Mouse (Mus musculus) telencephalon, adult 2 months (tissue): ENCODE data around the gene St6gal1.

Experiments
- DNase-seq: peaks from one replicate; pipeline ENCODE4 v3.0.0-alpha.2; 2011; ENCODE audit warnings: low read depth, low spot score

The St6gal1 gene

DNA sequence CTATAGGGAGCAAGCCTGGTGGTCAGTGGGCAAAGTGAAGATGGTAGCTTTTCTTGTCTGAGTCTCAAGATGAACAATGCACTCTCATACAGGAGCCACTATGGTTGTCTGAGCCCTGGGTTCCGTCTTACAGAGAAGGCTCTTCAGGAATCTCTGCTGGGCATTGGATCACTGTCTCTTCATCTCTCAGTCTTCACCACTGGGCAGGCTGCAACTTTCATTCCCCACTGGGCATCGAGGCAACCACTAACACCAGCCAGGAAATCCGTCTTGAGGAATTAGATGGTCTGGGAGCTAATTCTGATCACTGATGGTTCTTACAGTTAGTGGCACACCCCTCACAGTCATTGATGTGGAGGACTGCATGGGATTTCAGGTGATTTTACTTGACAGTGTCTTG, 73.9 kb downstream of the St6gal1 start:
- DNase-seq, result no peak

DNA sequence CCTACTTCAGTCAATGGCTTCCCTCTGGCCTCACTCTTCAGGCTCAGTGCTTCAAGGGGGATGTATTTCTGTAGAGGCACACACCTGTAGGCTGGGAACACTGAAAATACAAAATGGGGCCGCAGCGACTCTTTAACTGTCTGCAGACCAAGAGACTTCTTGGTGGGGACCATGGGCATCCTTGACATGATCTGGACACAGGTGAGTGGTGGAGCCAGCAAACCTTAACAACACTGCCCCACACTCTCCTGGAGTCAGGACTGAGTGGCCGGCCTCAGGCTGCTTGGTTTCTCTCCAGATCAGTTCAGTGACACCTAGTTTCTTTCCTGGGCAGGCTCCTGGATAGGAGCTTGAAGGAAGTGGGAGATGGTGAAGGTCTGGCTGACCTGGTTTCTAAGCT, 74.4 kb downstream of the St6gal1 start:
- DNase-seq, result no peak

DNA sequence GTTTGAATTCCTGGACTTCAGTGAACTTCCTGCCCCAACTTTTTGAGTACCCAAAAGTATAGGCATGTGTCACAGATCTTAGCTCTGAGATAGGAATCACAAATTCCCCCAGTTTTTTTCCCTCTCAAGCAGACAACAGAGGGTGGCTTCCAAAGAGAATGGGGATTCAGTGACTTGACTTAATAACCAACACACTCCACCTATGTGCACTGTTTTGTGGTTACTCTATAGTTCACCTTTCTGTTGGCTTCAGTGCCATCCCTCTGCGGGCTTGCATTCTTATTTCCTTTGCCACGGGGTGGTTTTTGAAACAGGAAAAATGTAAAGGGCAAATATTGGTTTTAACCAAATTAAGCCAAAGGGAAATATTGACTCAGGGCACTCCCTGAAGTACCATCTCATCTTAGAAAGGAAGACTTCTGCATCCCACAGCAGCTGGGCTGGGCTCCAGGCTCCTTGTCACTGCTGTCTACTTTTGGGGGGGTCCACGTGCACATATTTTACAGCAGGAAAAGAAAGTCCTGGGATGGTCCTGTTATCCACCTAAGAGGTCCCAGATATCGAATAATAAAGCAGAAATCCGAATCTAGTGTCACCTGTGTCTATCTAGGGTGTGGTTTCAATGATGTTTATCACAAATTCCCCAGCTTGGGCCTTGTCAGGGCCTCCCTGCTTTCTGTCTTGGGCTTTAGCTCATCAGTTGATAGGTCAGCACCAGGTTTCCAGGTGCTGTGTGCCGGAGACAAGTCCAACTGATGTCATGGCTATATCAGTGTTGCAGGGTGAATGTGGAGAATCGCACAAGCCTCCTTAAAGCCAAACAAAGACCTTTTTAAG, 75.6 kb downstream of the St6gal1 start:
- no peak for DNase-seq

DNA sequence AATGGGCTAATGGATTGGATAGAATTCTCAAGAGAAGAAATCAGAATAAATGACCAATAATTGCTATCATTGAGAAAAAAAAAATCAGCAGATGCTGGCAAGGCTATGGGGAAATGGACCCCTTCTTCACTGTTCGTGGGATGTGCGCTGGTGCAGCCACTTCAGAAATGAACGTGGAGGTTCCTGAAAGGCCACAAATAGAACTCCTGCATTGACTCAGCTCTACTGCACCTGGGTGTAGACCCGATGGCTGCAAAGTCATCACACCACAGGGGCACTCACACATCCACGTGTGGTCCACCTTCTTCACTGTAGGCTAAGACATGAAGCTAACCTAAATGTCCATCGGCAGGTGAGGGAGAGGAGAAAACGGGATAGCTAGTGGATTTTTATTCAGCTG, 77.2 kb downstream of the St6gal1 start:
- no peak for DNase-seq

DNA sequence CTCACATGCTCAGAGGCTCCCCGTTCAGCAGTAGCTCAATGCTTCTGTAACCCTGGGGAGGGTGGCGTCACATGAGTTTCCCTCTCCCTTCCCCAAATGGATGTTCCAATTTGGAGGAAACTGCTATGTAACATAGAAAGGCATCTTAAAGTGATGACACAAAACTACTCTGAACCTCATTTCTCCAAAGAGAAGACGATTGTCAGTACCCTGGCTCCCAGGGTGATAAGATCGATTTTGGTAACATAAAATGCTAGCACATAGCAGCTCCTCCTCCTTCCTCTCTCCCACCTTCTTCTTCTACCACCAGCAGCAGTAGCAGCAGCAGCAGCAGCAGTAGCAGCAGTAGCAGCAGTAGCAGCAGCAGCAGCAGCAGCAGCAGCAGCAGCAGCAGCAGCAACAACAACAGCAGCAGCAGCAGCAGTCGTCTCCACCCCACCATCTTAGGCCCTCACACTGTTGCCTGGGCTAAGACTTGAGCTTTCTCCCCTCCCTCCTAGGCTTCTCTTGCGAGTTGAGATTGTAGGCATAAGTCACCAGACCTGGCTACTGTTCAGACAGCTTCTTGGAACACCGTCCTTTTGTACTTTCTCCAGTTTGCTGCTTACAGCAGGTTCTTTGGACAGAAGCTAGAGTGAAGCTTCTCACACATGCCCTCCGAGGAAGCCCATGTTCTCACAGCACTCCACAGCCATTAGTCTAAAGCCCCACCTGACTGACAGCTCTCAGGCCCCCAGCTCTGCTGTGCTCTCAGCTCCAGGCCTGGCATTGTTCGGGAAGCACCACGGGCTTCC, 81.5 kb downstream of the St6gal1 start:
- no peak for DNase-seq

DNA sequence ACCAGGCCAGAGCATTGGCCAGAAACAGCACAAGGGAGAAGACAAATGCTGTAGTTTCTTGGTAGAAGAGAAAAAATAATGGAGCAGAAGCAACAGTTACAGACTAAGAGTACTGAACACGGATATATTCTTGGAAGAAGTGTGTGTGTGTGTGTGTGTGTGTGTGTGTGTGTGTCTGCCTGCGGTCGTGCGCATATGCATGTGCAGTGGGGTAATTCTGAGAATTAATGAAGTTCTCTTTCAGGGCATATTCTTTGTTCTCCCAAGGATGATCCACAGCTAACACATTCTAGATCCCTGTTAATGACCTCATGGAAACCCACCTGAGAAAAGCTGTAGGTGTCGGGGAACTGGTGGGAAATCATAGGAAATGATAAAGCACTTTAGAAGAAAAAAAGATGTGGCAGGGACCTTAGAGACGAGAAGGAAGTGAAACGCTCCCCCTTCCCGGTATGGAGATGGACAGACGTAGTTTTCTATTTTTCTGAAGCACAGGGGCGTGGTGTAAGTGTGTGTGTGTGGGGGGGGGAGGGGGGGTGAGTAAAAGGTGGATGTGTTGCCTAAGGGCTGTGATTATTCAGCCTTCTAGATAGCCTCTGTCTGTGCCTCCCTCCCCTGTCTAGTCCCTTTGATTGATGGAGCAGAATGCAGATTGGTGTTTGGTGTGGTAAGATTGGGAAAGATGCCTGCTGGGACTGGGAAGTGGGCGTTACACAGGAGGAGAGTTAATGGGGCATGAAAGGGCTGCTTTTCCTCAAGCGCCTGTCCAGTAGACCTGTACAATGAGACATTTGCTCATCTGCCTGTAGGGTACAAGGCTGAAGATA, 82.8 kb downstream of the St6gal1 start:
- DNase-seq, result no peak

DNA sequence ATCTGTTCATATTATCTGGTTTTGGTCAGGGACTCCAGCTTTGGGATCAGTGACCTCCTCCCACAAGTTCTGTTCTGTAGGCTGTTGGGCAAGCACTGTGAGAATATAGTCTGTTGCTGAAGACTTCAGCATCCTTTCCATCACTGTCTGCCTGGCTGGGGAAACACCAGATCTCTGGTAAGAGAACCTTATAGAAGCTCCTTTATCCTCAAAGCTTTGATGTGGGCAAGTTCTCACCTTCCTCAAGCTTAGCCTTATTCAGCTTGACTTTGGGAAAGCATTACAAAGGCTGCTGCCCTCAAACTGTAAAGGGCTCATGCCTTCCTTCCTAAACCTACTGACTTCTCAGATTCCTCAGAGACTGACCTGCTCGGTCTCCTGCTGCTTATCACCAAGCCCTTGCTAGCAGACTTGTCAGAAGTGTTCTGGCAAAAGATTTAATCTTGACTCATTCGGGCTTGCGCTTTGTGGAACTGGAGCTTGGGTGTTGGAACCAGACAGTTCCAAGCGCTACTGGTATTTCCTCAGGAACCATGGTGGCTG, 83.5 kb downstream of the St6gal1 start:
- DNase-seq, result no peak

DNA sequence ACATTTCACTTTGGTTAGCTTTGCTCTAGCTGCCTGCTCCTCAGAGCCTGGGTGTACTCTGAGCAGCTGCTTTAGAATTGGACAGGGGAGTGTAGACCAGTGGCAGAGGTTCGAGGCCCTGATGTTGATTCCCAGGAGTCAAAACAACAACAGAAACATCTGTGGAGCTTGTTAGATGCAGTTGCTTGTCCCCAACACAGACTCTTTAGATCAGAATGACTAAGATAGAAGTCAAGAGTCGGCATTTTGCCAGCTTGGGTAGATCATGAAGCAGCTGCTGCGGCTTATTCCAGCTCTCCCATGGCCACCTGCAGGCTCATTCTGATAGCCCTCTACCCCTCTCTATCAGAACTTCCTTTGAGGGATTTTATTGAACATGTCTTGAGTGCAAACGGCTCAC, 84.5 kb downstream of the St6gal1 start:
- no peak for DNase-seq

DNA sequence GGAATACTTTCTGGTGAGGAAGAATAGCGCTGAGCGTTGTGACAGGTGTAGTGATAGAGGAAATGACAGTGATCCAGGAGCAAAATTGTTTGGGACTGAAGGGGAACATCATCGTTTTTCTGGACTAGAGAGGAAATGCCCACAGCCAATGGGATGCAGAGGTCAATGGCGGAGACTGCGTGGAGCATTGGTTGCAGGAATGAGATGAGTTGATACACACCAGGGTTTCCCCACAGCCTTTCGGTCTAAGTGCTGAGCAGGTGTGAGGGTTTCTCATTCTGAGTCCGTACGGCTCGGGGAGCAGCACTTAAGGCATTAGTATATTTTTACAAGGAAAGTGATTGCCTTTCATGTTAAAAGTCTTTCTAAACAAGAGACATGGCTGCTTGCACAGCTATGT, 88.1 kb downstream of the St6gal1 start:
- DNase-seq, result no peak

DNA sequence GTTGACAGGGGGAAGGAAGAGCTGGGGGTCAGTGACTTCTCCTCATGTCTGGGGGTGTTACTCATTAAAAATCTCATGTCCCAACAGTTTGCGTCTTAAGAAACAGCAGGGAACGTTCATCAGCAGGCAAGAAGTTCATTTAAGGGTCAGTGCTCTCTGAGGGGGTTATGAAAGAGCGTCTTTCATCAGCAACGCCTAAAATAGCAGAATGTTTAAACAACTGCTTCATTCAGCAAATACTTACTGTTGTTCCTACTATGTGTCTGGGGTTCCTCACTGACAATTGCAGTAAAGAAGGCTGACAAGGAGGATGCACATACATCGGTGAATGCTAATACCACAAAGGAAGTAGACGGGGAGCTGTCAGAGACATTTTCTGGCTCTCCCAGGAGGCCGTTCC, 90.2 kb downstream of the St6gal1 start:
- no peak for DNase-seq

DNA sequence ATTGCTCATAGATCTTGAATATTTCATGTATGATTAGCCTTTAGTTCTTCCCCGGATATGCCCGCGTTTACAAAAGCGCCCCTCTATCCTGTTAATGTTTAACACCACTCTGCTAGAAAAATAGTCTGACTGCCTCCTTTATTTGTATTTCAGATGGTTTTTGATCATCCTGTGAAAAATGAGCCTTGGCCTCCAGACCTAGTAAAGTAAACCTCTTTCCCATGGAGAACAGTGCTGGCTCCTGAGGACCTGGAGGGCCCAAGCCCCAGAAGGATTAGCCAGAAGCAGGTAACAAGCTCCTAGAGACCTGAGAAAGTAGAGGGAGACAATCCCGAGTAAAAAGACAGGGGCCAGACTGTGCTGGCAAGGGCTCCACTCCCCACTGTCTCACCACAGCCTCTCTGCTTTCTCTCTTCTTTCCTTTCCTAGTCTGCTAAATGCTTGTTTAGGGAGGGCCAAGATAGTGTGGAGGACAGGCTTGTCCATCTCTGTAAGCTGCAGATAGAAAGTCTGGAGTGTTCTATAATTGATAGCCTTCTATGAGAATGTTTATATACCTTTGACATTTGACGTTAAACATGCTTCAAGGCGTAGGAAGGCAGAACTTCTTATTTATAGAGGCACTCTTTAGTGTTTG, 93.0 kb downstream of the St6gal1 start:
- DNase-seq, result no peak

DNA sequence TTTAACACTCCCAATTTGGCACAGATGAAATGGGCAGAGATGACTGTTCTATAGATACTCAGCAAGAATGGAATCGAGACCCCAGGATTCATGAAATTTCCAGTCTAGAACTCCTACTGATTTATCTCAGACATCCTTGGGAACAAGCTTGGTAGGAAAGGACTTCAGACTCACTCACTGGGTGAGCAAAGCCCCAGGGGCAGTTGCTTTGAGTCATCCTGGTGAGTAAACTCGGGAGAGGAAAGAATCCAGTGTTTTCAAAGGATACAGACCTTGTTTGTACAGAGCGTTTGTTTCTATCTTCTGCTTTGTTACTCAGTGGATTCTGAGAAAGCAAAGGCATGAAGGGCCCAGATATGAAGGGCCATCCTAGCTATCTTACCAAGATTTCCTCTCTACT, 95.5 kb downstream of the St6gal1 start:
- DNase-seq, result no peak

DNA sequence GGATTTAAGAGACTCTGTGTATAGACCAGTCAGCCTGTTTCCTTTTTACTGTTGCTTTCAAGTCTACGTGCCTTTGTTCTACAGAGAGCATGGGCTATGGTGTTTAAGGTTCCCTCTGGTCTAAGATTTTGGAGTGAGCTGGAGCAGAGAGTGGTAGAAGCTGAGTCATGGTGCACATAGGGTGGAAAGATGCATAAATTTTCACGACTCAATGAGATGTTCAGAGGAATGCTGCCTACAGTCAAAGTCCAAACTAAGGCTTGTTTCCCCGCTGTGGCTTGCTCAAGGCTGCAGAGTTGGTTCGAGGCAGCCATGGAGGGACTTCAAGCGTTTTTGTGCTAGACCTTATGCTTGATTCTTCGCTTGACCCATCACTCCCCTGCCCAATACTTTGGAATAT, 96.0 kb downstream of the St6gal1 start:
- DNase-seq, result no peak

DNA sequence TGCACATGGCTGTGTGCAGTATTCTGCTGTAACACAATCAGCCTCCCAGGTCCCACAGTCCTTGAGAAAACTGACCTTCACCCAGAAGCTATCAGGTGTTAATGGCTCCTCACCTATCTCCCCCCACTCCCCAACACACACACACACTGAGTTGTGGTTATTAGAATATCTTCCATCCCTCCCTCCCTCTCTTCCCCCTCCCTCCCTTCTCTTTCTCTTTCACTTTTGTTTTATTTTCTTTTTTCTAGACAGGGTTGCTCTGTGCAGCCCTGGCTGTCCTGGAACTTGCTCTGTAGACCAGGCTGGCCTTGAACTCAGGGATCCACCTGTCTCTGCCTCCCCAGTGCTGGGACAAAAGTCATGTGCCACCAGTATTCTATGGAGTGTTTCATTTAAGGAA, 97.9 kb downstream of the St6gal1 start:
- DNase-seq, result no peak

DNA sequence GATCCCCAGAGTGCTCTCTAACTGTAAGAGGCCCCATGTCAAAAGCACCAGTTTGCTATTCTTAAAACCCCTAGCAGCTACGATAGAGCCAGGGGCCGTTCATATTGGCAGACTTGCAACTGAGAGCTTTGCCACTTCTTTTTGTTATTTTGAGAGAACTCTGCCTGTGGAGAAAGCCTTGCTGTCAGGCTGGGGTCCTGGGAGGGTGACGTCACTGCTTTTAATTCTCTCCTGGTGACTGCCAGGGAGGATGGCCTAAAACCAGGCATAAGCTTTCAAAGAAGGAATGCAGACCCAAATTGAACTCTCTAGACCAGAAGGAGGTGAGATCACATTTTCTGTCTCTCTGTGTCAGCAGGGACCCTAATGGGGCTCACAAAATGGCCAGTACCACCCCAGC, 99.4 kb downstream of the St6gal1 start:
- DNase-seq, result no peak

DNA sequence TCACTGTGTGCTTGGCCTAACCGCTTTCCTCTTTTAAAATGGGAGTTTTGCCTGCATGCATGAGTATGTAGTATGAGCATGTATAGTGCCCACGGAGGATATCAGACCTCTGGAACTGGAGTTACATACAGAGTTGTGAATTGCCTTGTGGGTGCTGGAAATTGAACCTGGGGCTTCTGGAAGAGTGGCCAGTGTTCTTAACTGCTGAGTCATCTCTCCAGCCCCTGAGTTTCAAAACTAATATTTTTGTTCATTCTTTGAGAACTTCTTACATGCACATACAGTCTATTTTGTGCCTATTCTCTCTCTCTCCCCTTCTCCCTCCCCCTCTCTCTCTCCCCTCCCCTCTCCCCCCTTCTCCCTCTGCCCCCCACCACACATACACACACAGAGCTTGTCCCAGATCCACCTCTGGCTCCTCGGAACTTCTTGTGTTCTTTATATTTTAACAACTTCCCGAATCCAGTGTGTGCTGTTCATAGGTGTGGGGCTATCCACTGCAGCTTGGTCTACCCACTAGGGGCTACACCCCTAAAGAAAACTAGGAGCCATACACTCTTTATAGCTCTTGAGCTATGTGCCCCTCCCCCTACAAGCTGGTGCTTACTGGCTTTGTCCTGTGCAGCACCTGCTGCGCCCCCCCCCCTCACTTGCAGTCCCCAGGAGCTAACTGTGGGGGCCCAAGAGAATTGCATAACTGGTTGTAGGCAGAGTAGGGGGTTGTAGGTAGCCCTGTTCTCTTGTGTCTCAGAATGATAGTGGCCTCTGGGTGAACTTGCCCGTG, 100.5 kb downstream of the St6gal1 start:
- no peak for DNase-seq

DNA sequence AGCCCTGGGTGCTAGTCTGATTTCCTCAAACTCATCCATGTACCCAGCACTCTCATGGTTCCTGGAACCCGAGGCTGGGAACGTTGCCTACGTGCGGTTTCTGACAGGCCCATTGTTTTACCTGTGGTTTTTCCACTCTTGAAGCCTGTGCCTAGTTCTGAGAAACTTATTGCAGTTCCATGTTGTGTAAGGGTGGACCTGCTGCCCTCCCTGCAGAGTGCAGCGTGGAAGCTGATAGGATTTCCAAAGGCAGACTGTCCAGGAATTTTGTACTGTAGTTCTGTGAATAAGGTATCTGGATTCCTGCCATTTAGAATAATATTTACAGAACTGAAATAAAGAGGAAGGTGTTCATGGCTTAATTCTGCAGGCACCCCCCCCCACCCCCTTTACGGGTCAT, 102.1 kb downstream of the St6gal1 start:
- DNase-seq, result no peak

DNA sequence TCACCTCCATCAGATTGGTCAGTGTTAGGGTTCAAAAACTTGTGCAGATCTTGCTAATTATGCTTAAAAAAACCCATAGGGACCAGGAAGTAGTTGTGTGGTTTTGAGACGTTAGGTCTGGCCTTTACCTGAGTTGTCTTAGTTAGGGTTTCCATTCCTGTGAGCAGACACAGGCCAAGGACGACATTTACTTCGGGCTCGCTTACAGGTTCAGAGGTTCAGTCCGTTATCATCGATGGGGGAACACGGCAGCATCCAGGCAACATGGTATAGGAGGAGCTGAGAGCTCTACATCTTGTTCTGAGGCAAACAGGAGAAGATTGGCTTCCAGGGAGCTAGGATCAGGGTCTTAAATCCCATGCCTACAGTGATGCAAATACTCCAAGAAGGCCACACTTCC, 102.7 kb downstream of the St6gal1 start:
- no peak for DNase-seq

DNA sequence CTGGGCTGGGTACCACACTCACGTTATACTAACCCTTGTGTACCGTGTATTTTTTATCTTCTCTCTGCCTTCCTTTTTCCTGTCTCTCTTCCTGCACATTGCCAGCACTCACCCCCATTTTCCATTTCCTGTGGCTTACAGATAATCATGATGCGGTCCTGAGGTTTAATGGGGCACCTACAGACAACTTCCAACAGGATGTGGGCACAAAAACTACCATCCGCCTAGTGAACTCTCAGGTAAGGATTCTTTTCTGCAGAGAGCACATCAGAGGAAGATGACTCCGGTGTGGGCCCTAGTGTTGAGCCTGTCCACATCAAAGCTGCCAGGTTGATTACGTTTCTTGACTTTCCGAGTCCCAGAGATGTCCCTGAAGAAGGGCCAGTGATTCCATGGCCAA, 103.7 kb downstream of the St6gal1 start:
- no peak for DNase-seq

DNA sequence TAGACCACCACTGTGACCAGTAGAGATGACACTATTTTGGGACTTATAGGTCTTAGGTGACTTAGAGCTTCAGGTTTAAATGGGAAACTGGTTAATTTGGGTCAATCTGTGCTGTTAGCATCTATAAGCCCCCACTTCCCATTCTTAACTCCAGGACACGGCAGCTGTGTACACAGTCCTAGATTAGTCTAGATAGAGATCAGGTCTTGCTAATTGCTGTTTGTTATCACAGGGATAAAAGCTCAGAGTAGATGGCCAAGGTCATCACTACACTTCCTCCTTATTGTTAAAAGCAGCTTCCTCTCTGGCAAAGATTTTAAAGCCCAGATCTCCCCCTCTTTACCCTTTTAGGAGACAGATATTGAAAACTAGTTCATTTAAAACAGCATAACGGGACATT, 107.6 kb downstream of the St6gal1 start:
- DNase-seq, result no peak

DNA sequence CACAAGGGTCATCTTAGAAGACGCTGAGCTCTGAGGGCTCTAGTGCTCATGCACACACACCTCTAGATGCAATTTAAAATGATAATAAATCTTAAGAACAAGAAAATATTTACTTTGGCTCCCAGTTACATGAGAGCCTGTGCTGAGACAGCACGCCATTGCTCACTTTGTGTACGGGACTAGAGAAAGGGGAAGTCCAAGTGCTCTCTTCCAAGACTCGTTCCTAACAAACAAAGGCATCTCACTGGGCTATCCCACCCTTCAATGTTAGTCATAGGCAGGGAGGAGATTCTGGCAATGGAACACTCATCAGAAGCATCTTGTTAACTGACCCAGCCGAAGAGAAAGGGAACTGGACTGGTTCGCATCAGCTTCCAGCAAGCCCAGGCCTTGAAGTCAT, 108.1 kb downstream of the St6gal1 start:
- DNase-seq, result no peak
